Mouse (Mus musculus) kidney, postnatal 25 days (tissue): ENCODE results near the gene Recql.
"Not testable (repeated sequence)": the region's sequence is repeated elsewhere in the genome, so short reads cannot be mapped to it uniquely, and the experiment has no call there.

Source experiments
- DNase-seq, 2 experiments: peaks; one replicate each; pipeline ENCODE4 v3.0.0; 2021; ENCODE audit warnings: mixed read lengths in 2 of 2

Gene Recql

GRCm38 (mm10) chr6:142363019-142363576 lies 23.8 kb downstream of the Recql start:
- peak in 1 of 2 experiments; percentile 11 for DNase-seq

- DNase-seq, result no peak
These were observed 24.9 kb downstream of the Recql start for GRCm38 (mm10) chr6:142362036-142362435.

GRCm38 (mm10) chr6:142357106-142357505 lies 29.8 kb downstream of the Recql start:
- DNase-seq, result no peak

- DNase-seq, result not testable (repeated sequence)
These were observed 34.8 kb downstream of the Recql start for GRCm38 (mm10) chr6:142352099-142352498.

GRCm38 (mm10) chr6:142347431-142348385 lies 39.2 kb downstream of the Recql start:
- DNase-seq, result peak; percentile 44 to 46

GRCm38 (mm10) chr6:142346181-142347110 lies 40.4 kb downstream of the Recql start:
- no peak for DNase-seq

GRCm38 (mm10) chr6:142345440-142346038 lies 41.3 kb downstream of the Recql start, which contains the start of gene Pyroxd1:
TSS of gene Pyroxd1 (plus strand) at chr6:142345654.
- DNase-seq, result peak; percentile 90 to 93

- DNase-seq, result peak in 1 of 2 experiments; percentile 69
These were observed 43.3 kb downstream of the Recql start for GRCm38 (mm10) chr6:142343561-142343960.

- DNase-seq, result no peak
These were observed 47.3 kb downstream of the Recql start for GRCm38 (mm10) chr6:142339576-142339975.

GRCm38 (mm10) chr6:142338961-142339360 lies 47.9 kb downstream of the Recql start:
- no peak for DNase-seq

GRCm38 (mm10) chr6:142329201-142329600 lies 57.7 kb downstream of the Recql start:
- DNase-seq, result no peak

- DNase-seq, result no peak
These were observed 60.3 kb downstream of the Recql start for GRCm38 (mm10) chr6:142326598-142326997.

GRCm38 (mm10) chr6:142322881-142323280 lies 64.0 kb downstream of the Recql start, which contains the start of gene Slco1a5:
TSS of gene Slco1a5 (minus strand) at chr6:142322981.
- no peak for DNase-seq

GRCm38 (mm10) chr6:142317106-142317505 lies 69.8 kb downstream of the Recql start:
- DNase-seq, result no peak

- DNase-seq, result no peak
These were observed 72.6 kb downstream of the Recql start for GRCm38 (mm10) chr6:142314285-142314684.

- no peak for DNase-seq
These were observed 81.8 kb downstream of the Recql start for GRCm38 (mm10) chr6:142305076-142305475.
